Mouse (Mus musculus): ENCODE measurements around the gene Hbs1l. TPM values are rescaled to one million over a fixed set of nuclear protein-coding genes. Genes with fewer than 3 reads are reported as not detected.

Hbs1l gene
- polyA plus RNA-seq, 1 experiment from 2014 or later = 80.2 TPM

GRCm38 (mm10) chr10:21294217-21294616 lies 1.6 kb upstream of the Hbs1l start:
- H3K4me3 ChIP-seq (ENCODE audit: low read depth, low read length) = no peak overlapping the region
- no peak overlapping the region for H3K4me2 ChIP-seq
- H3K27ac ChIP-seq (ENCODE audit: low read depth, low read length) = no peak overlapping the region
- H3K36me3 ChIP-seq (ENCODE audit: control insufficient read depth, insufficient read depth, low read length) = no peaks in the 10 kb centered on the region
- no peak overlapping the region for H3K9ac ChIP-seq (ENCODE audit: low read depth, low read length)
- no peak for ATAC-seq (replicated peaks; ENCODE audit: insufficient number of reproducible peaks, low FRiP score, low TSS enrichment)
- peaks cover 9% of the 10 kb centered on the region; the same call in 1 of the 2 replicates for H3K4me1 ChIP-seq (ENCODE audit: control insufficient read depth, insufficient read depth, low read length)
- no peaks in the 10 kb centered on the region for H3K9me3 ChIP-seq (replicated peaks; ENCODE audit: control insufficient read depth, low read length)
- H3K27me3 ChIP-seq (ENCODE audit: control insufficient read depth, insufficient read depth, low read length) = no peaks in the 10 kb centered on the region
- 83% methylated on average over 2 of the region's 2 CpGs for WGBS (ENCODE audit: insufficient replicate concordance)

DNA sequence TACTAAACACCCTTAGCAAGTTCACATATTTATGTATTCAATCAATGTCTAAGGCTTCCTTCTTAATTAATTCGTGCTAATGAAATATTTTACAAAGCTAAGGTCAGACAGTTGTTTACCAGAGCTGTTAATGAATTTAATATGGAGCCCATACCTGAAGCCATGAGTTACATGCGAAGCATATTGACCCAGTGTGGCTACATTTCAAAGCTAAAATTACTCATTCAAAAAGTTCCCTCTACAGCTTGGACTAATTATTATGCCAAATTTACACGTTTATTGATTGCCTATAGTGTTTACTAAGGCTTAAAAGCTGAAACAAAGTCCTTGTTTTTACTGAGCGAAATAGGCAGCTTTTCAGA lies 401 bp upstream of the Hbs1l start:
- no peaks in the 10 kb centered on the region for H3K27me3 ChIP-seq (ENCODE audit: control insufficient read depth, insufficient read depth, low read length)
- no peak for ATAC-seq (replicated peaks; ENCODE audit: insufficient number of reproducible peaks, low FRiP score, low TSS enrichment)
- peaks cover 9% of the 10 kb centered on the region; the same call in 1 of the 2 replicates for H3K4me1 ChIP-seq (ENCODE audit: control insufficient read depth, insufficient read depth, low read length)
- no peak overlapping the region for H3K9ac ChIP-seq (ENCODE audit: low read depth, low read length)
- no peak overlapping the region for H3K27ac ChIP-seq (ENCODE audit: low read depth, low read length)
- WGBS (ENCODE audit: insufficient replicate concordance) = 43% methylated on average over 4 of the region's 4 CpGs
- peak overlapping the region; percentile 60 for H3K4me2 ChIP-seq
- no peaks in the 10 kb centered on the region for H3K9me3 ChIP-seq (replicated peaks; ENCODE audit: control insufficient read depth, low read length)
- peak overlapping the region; percentile 99 for H3K4me3 ChIP-seq (ENCODE audit: low read depth, low read length)
- H3K36me3 ChIP-seq (ENCODE audit: control insufficient read depth, insufficient read depth, low read length) = 0 out of 2 replicates have a peak, but pooled peaks cover 2% of the 10 kb centered on the region

DNA sequence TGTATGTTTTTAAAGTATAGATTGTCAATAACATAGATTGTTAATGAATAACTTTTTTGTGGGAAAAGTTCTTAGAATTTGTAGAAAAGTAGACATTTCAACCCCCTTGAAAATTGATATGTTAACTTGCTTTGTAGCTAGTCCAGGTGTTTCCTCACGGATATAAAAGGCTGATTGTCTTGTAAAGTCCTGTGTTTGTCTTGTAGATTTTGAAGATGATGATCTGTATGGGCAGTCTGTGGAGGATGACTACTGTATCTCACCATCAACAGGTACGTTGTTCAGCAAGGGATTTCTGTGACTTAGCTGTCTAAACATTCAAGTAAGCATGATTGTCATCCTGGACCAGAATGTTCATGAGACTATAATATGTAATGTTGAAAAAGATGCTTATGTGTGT lies 3.2 kb downstream of the Hbs1l start:
- no peak for ATAC-seq (replicated peaks; ENCODE audit: insufficient number of reproducible peaks, low FRiP score, low TSS enrichment)
- Histone ChIP-seq H3K4me3 (ENCODE audit: low read depth, low read length) (no peak overlapping the region), H3K9ac (ENCODE audit: low read depth, low read length) (no peak overlapping the region), H3K4me1 (ENCODE audit: control insufficient read depth, insufficient read depth, low read length) (peaks cover 9% of the 10 kb centered on the region; the same call in 1 of the 2 replicates), H3K27me3 (ENCODE audit: control insufficient read depth, insufficient read depth, low read length) (no peaks in the 10 kb centered on the region), H3K27ac (ENCODE audit: low read depth, low read length) (no peak overlapping the region), H3K4me2 (no peak overlapping the region), H3K36me3 (ENCODE audit: control insufficient read depth, insufficient read depth, low read length) (0 out of 2 replicates have a peak, but pooled peaks cover 7% of the 10 kb centered on the region), H3K9me3 (replicated peaks; ENCODE audit: control insufficient read depth, low read length) (no peaks in the 10 kb centered on the region)
- WGBS (ENCODE audit: insufficient replicate concordance) = 95% methylated on average over 2 of the region's 2 CpGs

GRCm38 (mm10) chr10:21301822-21302221 lies 6.0 kb downstream of the Hbs1l start:
- no peak overlapping the region for H3K27ac ChIP-seq (ENCODE audit: low read depth, low read length)
- no peak overlapping the region for H3K4me3 ChIP-seq (ENCODE audit: low read depth, low read length)
- no peaks in the 10 kb centered on the region for H3K27me3 ChIP-seq (ENCODE audit: control insufficient read depth, insufficient read depth, low read length)
- 0 out of 2 replicates have a peak, but pooled peaks cover 7% of the 10 kb centered on the region for H3K36me3 ChIP-seq (ENCODE audit: control insufficient read depth, insufficient read depth, low read length)
- ATAC-seq (replicated peaks; ENCODE audit: insufficient number of reproducible peaks, low FRiP score, low TSS enrichment) = no peak
- WGBS (ENCODE audit: insufficient replicate concordance) = 81% methylated on average over 7 of the region's 7 CpGs
- no peak overlapping the region for H3K4me2 ChIP-seq
- no peak overlapping the region for H3K9ac ChIP-seq (ENCODE audit: low read depth, low read length)
- peaks cover 7% of the 10 kb centered on the region; the same call in 1 of the 2 replicates for H3K4me1 ChIP-seq (ENCODE audit: control insufficient read depth, insufficient read depth, low read length)
- H3K9me3 ChIP-seq (replicated peaks; ENCODE audit: control insufficient read depth, low read length) = no peaks in the 10 kb centered on the region

GRCm38 (mm10) chr10:21304672-21305632 lies 9.2 kb downstream of the Hbs1l start:
- H3K9me3 ChIP-seq (replicated peaks; ENCODE audit: control insufficient read depth, low read length) = no peaks in the 10 kb centered on the region
- 60% methylated on average over 11 of the region's 11 CpGs for WGBS (ENCODE audit: insufficient replicate concordance)
- ATAC-seq (replicated peaks; ENCODE audit: insufficient number of reproducible peaks, low FRiP score, low TSS enrichment) = no peak
- no peak overlapping the region for H3K4me3 ChIP-seq (ENCODE audit: low read depth, low read length)
- H3K4me1 ChIP-seq (ENCODE audit: control insufficient read depth, insufficient read depth, low read length) = no peaks in the 10 kb centered on the region
- no peaks in the 10 kb centered on the region for H3K27me3 ChIP-seq (ENCODE audit: control insufficient read depth, insufficient read depth, low read length)
- no peak overlapping the region for H3K4me2 ChIP-seq
- no peak overlapping the region for H3K9ac ChIP-seq (ENCODE audit: low read depth, low read length)
- no peak overlapping the region for H3K27ac ChIP-seq (ENCODE audit: low read depth, low read length)
- 0 out of 2 replicates have a peak, but pooled peaks cover 7% of the 10 kb centered on the region for H3K36me3 ChIP-seq (ENCODE audit: control insufficient read depth, insufficient read depth, low read length)

- ATAC-seq (replicated peaks; ENCODE audit: insufficient number of reproducible peaks, low FRiP score, low TSS enrichment) = no peak
- H3K9ac ChIP-seq (ENCODE audit: low read depth, low read length) = no peak overlapping the region
- 86% methylated on average over 4 of the region's 4 CpGs for WGBS (ENCODE audit: insufficient replicate concordance)
Measured at GRCm38 (mm10) chr10:21313732-21314131, 18.0 kb downstream of the Hbs1l start.

GRCm38 (mm10) chr10:21316123-21316522 lies 20.3 kb downstream of the Hbs1l start:
- no peaks in the 10 kb centered on the region for H3K27me3 ChIP-seq (ENCODE audit: control insufficient read depth, insufficient read depth, low read length)
- H3K4me3 ChIP-seq (ENCODE audit: low read depth, low read length) = no peak overlapping the region
- ATAC-seq (replicated peaks; ENCODE audit: insufficient number of reproducible peaks, low FRiP score, low TSS enrichment) = no peak
- H3K4me2 ChIP-seq = no peak overlapping the region
- H3K9me3 ChIP-seq (replicated peaks; ENCODE audit: control insufficient read depth, low read length) = no peaks in the 10 kb centered on the region
- peaks cover 5% of the 10 kb centered on the region; the same call in 1 of the 2 replicates for H3K36me3 ChIP-seq (ENCODE audit: control insufficient read depth, insufficient read depth, low read length)
- H3K9ac ChIP-seq (ENCODE audit: low read depth, low read length) = no peak overlapping the region
- no peaks in the 10 kb centered on the region for H3K4me1 ChIP-seq (ENCODE audit: control insufficient read depth, insufficient read depth, low read length)
- no peak overlapping the region for H3K27ac ChIP-seq (ENCODE audit: low read depth, low read length)
- WGBS (ENCODE audit: insufficient replicate concordance) = 89% methylated on average over 1 of the region's 1 CpGs

More at GRCm38 (mm10) chr10:21313732-21314131, 18.0 kb downstream of the Hbs1l start:
- Histone ChIP-seq H3K27ac (ENCODE audit: low read depth, low read length) (no peak overlapping the region), H3K4me1 (ENCODE audit: control insufficient read depth, insufficient read depth, low read length) (no peaks in the 10 kb centered on the region), H3K4me3 (ENCODE audit: low read depth, low read length) (no peak overlapping the region), H3K27me3 (ENCODE audit: control insufficient read depth, insufficient read depth, low read length) (no peaks in the 10 kb centered on the region), H3K4me2 (no peak overlapping the region), H3K9me3 (replicated peaks; ENCODE audit: control insufficient read depth, low read length) (no peaks in the 10 kb centered on the region), H3K36me3 (ENCODE audit: control insufficient read depth, insufficient read depth, low read length) (peaks cover 5% of the 10 kb centered on the region; the same call in 1 of the 2 replicates)

DNA sequence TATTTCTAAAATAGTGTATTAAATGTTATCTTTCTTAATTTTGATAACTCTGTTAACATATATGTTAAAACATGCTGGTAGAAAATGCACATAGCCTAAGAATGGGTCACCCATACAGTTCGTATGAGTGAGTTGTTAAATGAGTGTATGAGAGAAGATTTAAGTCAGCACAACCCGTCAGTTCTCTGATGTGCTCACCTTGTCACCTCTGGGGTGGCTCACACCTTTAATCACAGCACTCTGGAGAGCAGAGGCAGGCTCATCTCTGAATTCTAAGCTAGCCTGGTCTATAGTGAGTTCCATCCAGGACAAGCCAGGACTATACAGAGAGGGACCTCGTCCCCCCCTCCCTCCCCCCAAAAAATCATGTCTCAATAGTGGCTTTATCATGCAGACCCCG lies 22.5 kb downstream of the Hbs1l start:
- ATAC-seq (replicated peaks; ENCODE audit: insufficient number of reproducible peaks, low FRiP score, low TSS enrichment) = no peak
- Histone ChIP-seq H3K27ac (ENCODE audit: low read depth, low read length) (no peak overlapping the region), H3K4me2 (no peak overlapping the region), H3K36me3 (ENCODE audit: control insufficient read depth, insufficient read depth, low read length) (peaks cover 5% of the 10 kb centered on the region; the same call in 1 of the 2 replicates), H3K4me1 (ENCODE audit: control insufficient read depth, insufficient read depth, low read length) (no peaks in the 10 kb centered on the region), H3K9me3 (replicated peaks; ENCODE audit: control insufficient read depth, low read length) (no peaks in the 10 kb centered on the region), H3K4me3 (ENCODE audit: low read depth, low read length) (no peak overlapping the region), H3K27me3 (ENCODE audit: control insufficient read depth, insufficient read depth, low read length) (no peaks in the 10 kb centered on the region), H3K9ac (ENCODE audit: low read depth, low read length) (no peak overlapping the region)
- 91% methylated on average over 4 of the region's 4 CpGs for WGBS (ENCODE audit: insufficient replicate concordance)
